Mouse (Mus musculus): ENCODE data around the gene Grifin. TPM values are rescaled to one million over a fixed set of nuclear protein-coding genes. Genes with fewer than 3 reads are reported as not detected.

Gene Grifin
- total RNA-seq, 1 experiment from 2014 or later = not detected

DNA sequence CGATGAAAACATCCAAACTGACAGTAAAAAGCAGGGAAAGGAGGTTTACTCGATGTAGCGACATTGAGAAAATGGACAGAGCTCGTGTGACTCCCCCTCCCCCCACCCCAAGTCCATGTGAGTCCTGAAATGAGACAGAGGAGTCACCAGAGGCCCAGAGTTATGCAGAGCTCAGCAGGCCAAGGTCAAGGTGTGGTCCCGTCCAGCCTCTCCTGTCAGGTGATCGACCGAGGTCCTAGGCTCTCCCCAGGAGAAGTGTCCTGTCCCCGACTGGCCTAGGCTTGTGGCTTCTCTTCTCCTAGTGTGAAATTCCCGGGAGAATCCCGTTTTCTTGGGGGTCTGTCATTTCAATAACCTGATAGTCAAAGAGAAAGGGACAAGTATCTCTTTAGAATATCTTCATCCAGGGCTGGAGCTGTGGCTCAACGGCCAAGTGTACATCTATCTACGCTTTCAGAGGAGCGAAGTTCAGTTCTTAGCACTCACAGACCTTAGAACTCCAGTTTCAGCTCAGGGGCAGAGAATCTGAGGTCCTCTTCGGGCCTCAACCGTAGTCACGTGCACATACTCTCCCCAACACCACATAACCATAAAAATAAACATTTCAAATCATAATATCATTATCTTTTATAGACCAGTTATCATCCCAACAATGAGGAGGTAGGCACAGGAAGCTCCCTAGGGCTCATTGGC, 24.4 kb upstream of the Grifin start:
- DNase-seq = no peak

DNA sequence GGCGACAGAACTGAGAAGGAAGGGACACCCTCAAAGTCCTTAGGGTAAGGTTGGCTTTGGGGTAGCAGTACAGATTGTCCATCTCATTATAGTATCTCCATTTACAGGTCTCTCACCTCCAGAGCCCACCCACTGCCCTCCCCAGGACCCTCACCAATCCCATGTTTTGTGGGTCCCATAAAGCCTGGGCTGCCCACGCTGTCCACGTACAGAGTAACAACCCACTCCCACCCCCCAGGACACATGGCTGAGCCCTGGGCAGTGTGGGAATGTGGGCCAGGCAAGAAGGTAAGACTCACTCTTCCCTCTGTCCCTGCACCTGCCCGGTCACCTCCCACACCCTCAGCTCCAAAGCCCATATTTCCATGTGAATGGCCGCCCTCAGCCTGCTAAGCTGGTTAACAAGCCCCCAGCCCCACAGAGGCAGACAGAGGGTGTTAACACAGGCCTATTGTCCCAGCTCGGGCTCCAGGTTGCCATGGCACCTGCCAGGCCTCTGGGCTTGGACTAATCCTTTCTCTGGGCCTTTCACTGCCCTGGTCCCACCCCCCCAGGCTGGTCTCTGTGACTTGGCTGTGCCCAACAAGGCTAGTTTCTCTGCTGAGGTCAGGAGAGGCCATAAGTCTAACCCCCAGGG, 19.0 kb upstream of the Grifin start:
- DNase-seq = no peak

GRCm38 (mm10) chr5:140582995-140583731, 18.3 kb upstream of the Grifin start:
- no peak for DNase-seq

GRCm38 (mm10) chr5:140581569-140581968, 16.7 kb upstream of the Grifin start:
- DNase-seq = no peak

GRCm38 (mm10) chr5:140579771-140580170, 14.9 kb upstream of the Grifin start:
- no peak for DNase-seq

DNA sequence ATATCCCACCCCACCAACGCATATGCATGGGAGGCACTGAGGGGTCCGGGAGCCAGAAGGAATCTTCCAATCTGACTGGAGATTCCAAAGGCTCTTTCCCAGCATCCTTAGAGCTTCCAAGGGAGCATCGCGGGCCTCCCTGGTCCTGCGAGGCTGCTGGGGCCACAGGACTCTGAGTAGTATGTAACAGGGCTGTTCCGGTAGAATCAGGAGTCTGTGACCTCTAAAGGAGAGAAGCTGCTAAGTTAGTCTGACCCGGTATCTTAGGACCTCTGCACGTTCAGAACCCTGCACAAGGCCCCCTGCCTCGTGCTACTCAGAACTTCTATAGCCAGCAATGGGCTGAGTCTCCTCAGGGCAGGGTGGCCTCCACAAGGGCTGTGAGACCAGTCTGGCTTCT, 14.3 kb upstream of the Grifin start:
- no peak for DNase-seq

DNA sequence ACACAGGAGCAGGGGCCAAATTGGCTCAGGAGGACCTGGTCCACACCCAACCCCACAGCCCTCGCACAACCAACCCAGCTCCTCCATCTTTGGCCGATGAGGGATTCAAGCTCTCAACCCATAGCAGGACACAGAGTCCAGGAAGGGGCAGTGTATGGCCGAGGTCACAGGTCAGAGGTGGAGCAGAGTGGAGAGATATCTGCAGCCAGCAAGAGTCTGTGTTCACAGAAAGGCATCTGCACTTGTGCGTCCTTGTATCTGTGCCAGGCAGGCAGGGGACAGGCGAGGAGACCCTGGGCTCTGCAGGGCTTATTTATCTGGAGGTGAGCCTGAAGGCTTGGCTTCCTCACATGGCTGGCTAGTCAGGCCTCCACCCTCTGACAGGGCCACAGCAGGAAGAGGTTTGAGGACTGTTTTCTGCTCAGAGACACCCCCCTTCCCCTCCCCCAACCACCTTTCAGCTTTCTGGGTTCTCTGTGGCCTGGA, 10.6 kb upstream of the Grifin start:
- no peak for DNase-seq

- no peak for DNase-seq
Observed at GRCm38 (mm10) chr5:140572611-140573010, 7.7 kb upstream of the Grifin start.

DNA sequence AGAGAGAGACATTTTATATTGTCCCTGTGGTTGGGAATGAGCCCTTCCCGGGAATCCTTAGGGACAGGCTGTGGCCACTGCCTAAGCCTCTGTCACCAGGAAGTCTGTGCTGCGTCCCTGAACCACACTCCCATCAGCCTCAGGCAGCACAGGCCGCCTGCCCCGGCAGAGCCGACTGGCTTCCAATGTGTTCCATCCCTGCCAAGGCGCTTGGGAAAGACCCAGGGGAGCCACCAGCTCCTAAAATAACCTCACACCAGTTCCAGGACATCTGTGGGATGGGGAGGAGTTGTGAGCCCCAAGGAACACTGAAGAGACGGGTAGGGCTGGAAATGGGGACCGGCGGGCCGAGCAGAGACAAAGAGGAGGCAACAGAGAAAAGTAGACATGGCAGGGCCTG, 6.8 kb upstream of the Grifin start:
- DNase-seq = peak; percentile 51

DNA sequence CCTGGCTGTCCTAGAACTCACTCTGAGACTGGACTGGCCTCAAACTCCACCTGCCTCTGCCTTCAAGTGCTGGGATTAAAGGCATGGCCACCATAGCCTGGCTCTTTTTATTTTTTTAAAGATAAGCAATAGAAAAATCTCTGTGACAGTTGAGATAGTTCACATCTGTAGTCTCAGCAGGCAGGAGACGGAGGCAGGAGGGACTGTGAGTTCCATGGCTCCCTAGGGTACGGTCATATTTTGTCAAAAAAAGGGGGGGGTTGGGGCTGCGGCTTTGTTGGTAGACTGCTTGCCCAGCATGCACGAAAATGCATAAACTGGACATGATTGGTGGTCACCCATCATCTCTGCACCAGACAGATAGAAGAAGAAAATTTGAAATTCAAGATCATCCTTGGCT, 6.3 kb upstream of the Grifin start:
- DNase-seq = no peak

DNA sequence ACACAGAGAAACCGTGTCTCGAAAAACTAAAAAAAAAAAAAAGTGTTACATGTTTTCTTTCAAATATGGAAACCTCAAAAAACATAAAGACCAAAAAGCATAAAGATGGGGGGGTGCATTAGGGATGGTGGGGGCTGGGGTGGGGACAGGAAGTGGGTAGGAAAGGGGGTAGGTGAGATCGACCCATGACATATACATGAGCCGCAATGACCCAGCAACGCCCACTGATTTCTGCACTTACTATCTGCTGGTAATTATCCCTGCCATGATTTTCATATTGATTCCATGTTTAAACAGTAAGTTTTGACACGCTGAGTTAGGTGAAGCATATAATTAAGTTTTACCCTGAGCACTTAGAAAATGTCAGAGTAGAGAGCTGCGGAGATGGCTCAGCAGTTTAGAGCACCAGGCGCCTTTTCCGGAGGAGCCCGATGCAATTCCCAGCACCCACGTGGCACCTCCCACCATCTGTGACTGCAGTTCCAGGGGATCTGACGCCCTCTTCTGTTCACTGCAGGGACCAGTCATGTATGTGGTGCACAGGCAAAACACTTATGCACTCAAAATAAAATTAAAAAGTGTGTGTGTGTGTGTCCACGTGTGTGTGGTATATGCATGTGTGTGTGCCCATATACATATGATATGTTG, 5.5 kb upstream of the Grifin start:
- DNase-seq = no peak

DNA sequence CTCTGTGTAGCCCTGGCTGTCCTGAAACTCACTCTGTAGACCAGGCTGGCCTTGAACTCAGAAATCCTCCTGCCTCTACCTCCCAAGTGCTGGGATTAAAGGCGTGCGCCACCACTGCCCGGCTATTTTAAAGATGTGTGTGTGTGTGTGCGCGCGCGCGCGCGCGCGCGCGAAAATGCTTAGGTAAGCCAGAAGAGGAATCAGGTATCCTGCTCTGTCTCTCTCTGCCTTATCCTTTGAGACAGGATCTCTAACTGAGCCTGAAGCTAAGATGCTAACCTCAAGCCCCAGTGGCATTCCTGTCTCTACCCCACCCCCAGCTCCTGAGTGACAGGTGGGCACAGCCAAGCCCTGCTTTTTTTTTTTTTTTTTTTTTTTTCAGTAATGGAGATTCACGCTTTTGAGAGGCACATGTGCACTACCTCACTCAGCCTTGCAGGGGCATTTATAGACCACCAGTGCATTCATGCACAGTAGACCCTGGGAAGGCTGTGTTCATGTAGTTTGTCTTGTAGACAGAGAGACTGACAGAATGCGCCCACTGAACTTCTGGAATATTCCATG, 4.2 kb upstream of the Grifin start:
- no peak for DNase-seq

- peak; percentile 60 for DNase-seq
Observed at GRCm38 (mm10) chr5:140568321-140568970, 3.6 kb upstream of the Grifin start.

DNA sequence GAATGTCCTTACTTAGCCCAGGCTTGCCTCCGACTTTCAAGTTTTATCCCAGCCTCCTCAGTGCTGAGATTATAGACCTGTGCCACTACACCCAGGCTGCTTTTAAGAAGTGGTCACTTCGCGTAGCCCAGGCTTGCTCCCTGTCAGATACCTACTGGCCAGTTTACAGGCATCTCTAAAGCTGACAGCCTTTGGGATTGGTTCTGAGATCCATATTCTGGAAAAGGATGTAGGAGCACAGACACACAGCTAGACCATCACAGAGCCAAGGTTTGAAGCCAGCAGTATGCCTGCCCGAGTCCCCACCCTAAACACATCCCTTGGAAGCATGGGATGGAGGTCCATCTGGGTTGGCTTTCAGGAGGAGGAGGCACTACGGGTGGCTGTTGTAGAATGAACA, 2.9 kb upstream of the Grifin start:
- no peak for DNase-seq

GRCm38 (mm10) chr5:140567321-140567720, 2.5 kb upstream of the Grifin start:
- DNase-seq = peak; percentile 64

GRCm38 (mm10) chr5:140566271-140566670, 1.4 kb upstream of the Grifin start:
- DNase-seq = no peak

- DNase-seq = peak; percentile 70
Observed at GRCm38 (mm10) chr5:140565856-140566255, 985 bp upstream of the Grifin start.

DNA sequence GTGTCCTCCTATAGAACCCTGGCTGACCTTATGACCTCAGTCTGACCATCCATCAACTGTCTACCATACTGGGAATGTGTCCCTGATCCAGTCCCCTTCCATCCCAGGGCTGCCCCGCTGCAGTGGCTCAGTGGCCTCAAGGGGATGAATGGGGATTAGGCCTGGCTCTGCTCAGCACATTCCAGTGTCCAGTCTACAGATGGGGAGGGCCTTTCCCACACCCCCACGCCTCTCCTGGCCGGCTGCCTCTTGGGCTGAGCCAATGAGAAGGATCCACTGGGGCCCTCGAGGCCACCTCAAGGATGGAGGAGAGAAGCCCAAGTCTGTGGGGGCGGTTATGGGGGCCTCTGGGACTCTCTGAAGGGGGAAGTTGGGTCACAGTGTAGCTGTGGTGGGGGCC, 580 bp upstream of the Grifin start:
- DNase-seq = no peak

GRCm38 (mm10) chr5:140562601-140563000, 2.3 kb downstream of the Grifin start:
- DNase-seq = no peak

DNA sequence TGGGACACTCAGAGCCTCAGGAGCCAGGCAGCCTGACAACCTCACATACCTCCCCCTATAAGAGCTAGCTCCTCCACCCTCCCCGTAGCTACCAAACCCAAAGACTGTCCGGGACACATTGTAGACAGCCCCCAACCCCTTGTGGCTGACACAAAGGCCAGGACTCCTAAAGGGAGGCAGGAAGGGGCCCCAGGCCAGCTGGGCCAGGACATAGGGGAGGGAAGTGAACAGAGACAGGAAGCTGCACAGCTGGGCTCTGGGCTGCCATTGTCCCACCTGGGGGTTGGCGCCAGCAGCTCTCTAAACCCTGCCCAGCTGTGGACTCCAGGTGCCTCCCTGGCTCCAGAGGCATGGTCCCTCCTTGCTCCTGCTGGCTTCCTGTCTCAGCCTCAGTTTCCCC, 8.0 kb downstream of the Grifin start:
- DNase-seq = no peak

DNA sequence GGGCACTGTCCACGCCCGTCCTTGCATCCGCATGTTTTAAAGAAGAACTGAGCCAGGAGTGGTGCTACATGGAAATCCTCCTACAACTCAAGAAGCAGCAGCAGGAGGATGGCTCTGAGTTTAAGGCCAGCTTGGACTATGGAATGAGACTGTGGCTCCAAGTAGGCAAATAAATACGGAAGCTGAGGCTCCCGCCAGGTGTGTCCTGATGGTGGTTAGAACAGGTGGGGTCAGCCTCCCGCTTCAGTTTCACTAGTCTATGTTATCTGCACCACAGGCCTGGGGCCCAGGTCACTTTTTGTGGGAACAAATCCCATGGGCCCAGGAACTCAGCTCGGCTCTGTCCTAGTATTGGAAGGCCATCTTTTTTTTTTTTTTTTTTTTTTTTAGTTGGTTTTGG, 11.2 kb downstream of the Grifin start:
- DNase-seq = no peak

Measured in adrenal gland, postnatal 25 days (tissue).